Comparison of ENCODE assay signal across 14 mouse cellular contexts in the genomic region with DNA sequence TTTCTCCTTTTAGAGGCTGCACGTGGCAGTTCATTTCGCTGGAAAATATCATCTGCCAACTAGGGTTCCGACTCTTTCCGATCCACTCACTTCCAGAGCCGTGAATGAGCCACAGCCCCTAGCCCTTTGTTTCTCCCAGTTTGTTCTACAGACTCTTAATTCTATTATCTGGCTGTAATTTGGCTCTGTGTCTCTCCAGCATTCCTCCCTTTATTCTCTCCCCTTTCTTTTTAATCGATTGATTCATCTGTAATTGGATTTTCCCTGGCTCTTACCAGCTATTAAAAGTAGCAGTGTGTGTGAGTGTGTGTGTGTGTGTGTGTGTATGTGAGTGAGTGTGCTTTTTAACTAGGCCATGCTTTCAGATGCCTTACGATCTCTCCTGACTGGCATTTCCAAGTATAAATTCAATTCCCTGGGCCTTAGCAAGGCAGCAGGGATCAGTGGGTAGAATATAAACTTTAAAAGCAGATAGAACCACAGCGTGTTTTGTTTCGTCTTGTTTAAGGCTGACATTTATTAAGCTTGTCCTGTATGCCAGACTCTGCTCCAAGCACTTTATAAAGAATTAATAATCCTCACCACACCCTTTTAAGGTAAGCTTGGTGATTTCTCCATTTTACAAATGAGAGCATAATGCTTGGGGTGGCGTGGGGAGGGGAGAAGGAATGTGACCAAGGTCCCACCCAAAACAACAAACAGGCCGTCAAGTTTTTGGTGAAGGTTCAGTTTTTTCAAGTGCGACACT.
DNase-seq lines count a peak whose midpoint lies in the region; ATAC-seq and TF ChIP-seq lines count a peak whose summit lies in the region.
"Had no signal": no experiment of that assay in that cellular context is flagged by ENCODE, and none has a peak within 500 bp of the region (broad histone marks: within the 10 kb centered on the region; RNA-seq: fewer than 3 reads in every experiment).

No protein-coding gene starts in this region.

- 22% methylated on average over 12 of the region's 12 CpGs for WGBS in forebrain, embryonic 11.5 days
- WGBS in forebrain, embryonic 10.5 days, result 30% methylated on average over 12 of the region's 12 CpGs
- 58% methylated on average over 12 of the region's 12 CpGs for WGBS in hindbrain, embryonic 12.5 days
- 60% methylated on average over 12 of the region's 12 CpGs for WGBS in hindbrain, embryonic 10.5 days
- WGBS in midbrain, embryonic 12.5 days, result 21% methylated on average over 12 of the region's 12 CpGs
- WGBS in stomach, postnatal 0 days, result 57% methylated on average over 12 of the region's 12 CpGs

- DNase-seq in forebrain, embryonic 11.5 days (ENCODE audit: low spot score), result no peak
- DNase-seq in forebrain, embryonic 10.5 days (ENCODE audit: extremely low spot score, low spot score), result no peak
- DNase-seq in hindbrain, embryonic 10.5 days (ENCODE audit: low spot score), result no peak
- DNase-seq in stomach, postnatal 0 days (ENCODE audit: low spot score), result no peak
- DNase-seq in kidney, postnatal 10 days, result no peak
- no peak for DNase-seq in spleen, postnatal 36 days (ENCODE audit: low spot score in 2 of 2)
- DNase-seq: cerebellum, adult 2 months; kidney, adult 9 months; liver, postnatal 0 days; right cerebral cortex, postnatal 25 days had no signal

- no peak overlapping the region for H3K4me3 ChIP-seq in forebrain, embryonic 11.5 days (ENCODE audit: low read depth, low read length)
- H3K4me3 ChIP-seq in forebrain, embryonic 10.5 days, result no peak overlapping the region
- H3K4me3 ChIP-seq in hindbrain, embryonic 12.5 days, result no peak overlapping the region
- H3K4me3 ChIP-seq in hindbrain, embryonic 10.5 days, result no peak overlapping the region
- H3K4me3 ChIP-seq in midbrain, embryonic 12.5 days, result no peak overlapping the region
- no peak overlapping the region for H3K4me3 ChIP-seq in stomach, postnatal 0 days (ENCODE audit: low read depth, low read length)
- H3K4me3 ChIP-seq: limb, embryonic 12.5 days; neural tube, embryonic 12.5 days had no signal

- no peak for TF ChIP-seq EP300 in stomach, postnatal 0 days (optimal IDR thresholded peaks at IDR 0.05)

- peaks cover 24% of the 10 kb centered on the region for H3K27me3 ChIP-seq in forebrain, embryonic 11.5 days (ENCODE audit: control insufficient read depth, insufficient read depth, low read length)
- H3K27me3 ChIP-seq in forebrain, embryonic 10.5 days (ENCODE audit: poor library complexity, severe bottlenecking), result peaks cover 91% of the 10 kb centered on the region
- H3K27me3 ChIP-seq in hindbrain, embryonic 12.5 days, result no peaks in the 10 kb centered on the region
- no peaks in the 10 kb centered on the region; the same call in 1 of the 2 replicates for H3K27me3 ChIP-seq in hindbrain, embryonic 10.5 days (ENCODE audit: insufficient read depth, poor library complexity, severe bottlenecking)
- no peaks in the 10 kb centered on the region for H3K27me3 ChIP-seq in midbrain, embryonic 12.5 days
- H3K27me3 ChIP-seq in stomach, postnatal 0 days (ENCODE audit: control insufficient read depth, insufficient read depth, low read length), result no peaks in the 10 kb centered on the region
- H3K27me3 ChIP-seq: limb, embryonic 12.5 days; neural tube, embryonic 12.5 days had no signal

- no peaks in the 10 kb centered on the region for H3K9me3 ChIP-seq in forebrain, embryonic 11.5 days (ENCODE audit: control insufficient read depth, low read length)
- H3K9me3 ChIP-seq in forebrain, embryonic 10.5 days, result no peaks in the 10 kb centered on the region
- H3K9me3 ChIP-seq in hindbrain, embryonic 12.5 days (replicated peaks), result no peaks in the 10 kb centered on the region
- H3K9me3 ChIP-seq in hindbrain, embryonic 10.5 days, result no peaks in the 10 kb centered on the region
- H3K9me3 ChIP-seq in midbrain, embryonic 12.5 days, result no peaks in the 10 kb centered on the region
- H3K9me3 ChIP-seq in stomach, postnatal 0 days (ENCODE audit: control insufficient read depth, low read length), result no peaks in the 10 kb centered on the region
- H3K9me3 ChIP-seq: limb, embryonic 12.5 days; neural tube, embryonic 12.5 days had no signal

- no peak overlapping the region for H3K4me2 ChIP-seq in forebrain, embryonic 11.5 days (ENCODE audit: low read depth, low read length, severe bottlenecking)
- no peak overlapping the region for H3K4me2 ChIP-seq in hindbrain, embryonic 12.5 days (replicated peaks)
- H3K4me2 ChIP-seq in midbrain, embryonic 12.5 days (replicated peaks), result no peak overlapping the region
- H3K4me2 ChIP-seq in stomach, postnatal 0 days (replicated peaks; ENCODE audit: low read depth), result no peak overlapping the region
- H3K4me2 ChIP-seq: limb, embryonic 12.5 days; neural tube, embryonic 12.5 days had no signal

- TF ChIP-seq CTCF in stomach, postnatal 0 days (IDR thresholded peaks at IDR 0.05; ENCODE audit: low read depth), result no peak

- H3K36me3 ChIP-seq in forebrain, embryonic 11.5 days (ENCODE audit: control insufficient read depth, insufficient read depth, low read length), result no peaks in the 10 kb centered on the region
- no peaks in the 10 kb centered on the region for H3K36me3 ChIP-seq in forebrain, embryonic 10.5 days (replicated peaks)
- H3K36me3 ChIP-seq in hindbrain, embryonic 12.5 days, result no peaks in the 10 kb centered on the region
- H3K36me3 ChIP-seq in hindbrain, embryonic 10.5 days, result no peaks in the 10 kb centered on the region
- H3K36me3 ChIP-seq in midbrain, embryonic 12.5 days, result no peaks in the 10 kb centered on the region
- no peaks in the 10 kb centered on the region for H3K36me3 ChIP-seq in stomach, postnatal 0 days (ENCODE audit: control insufficient read depth, insufficient read depth, low read length)
- H3K36me3 ChIP-seq: limb, embryonic 12.5 days; neural tube, embryonic 12.5 days had no signal

- no peak overlapping the region for H3K27ac ChIP-seq in forebrain, embryonic 11.5 days (ENCODE audit: low read depth, low read length)
- H3K27ac ChIP-seq in forebrain, embryonic 10.5 days, result no peak overlapping the region
- H3K27ac ChIP-seq in hindbrain, embryonic 12.5 days, result no peak overlapping the region; the same call in 1 of the 2 replicates
- no peak overlapping the region for H3K27ac ChIP-seq in hindbrain, embryonic 10.5 days
- peak overlapping the region; percentile 80 for H3K27ac ChIP-seq in midbrain, embryonic 12.5 days (replicated peaks)
- peak overlapping the region; percentile 73 for H3K27ac ChIP-seq in stomach, postnatal 0 days (replicated peaks)
- H3K27ac ChIP-seq: limb, embryonic 12.5 days; neural tube, embryonic 12.5 days had no signal

- peaks cover 14% of the 10 kb centered on the region; the same call in 1 of the 2 replicates for H3K4me1 ChIP-seq in forebrain, embryonic 11.5 days (replicated peaks; ENCODE audit: control insufficient read depth, insufficient read depth, low read length)
- H3K4me1 ChIP-seq in forebrain, embryonic 10.5 days, result peaks cover 25% of the 10 kb centered on the region
- H3K4me1 ChIP-seq in hindbrain, embryonic 12.5 days, result peaks cover 10% of the 10 kb centered on the region; the same call in 1 of the 2 replicates
- H3K4me1 ChIP-seq in hindbrain, embryonic 10.5 days (replicated peaks), result peaks cover 5% of the 10 kb centered on the region; the same call in 1 of the 2 replicates
- peaks cover 26% of the 10 kb centered on the region for H3K4me1 ChIP-seq in midbrain, embryonic 12.5 days
- no peaks in the 10 kb centered on the region for H3K4me1 ChIP-seq in stomach, postnatal 0 days (replicated peaks; ENCODE audit: control insufficient read depth, insufficient read depth)
- H3K4me1 ChIP-seq: neural tube, embryonic 12.5 days had no signal

- no peak overlapping the region for H3K9ac ChIP-seq in forebrain, embryonic 11.5 days (ENCODE audit: low read length)
- H3K9ac ChIP-seq in hindbrain, embryonic 12.5 days, result no peak overlapping the region
- H3K9ac ChIP-seq in midbrain, embryonic 12.5 days (replicated peaks), result no peak overlapping the region
- H3K9ac ChIP-seq in stomach, postnatal 0 days (ENCODE audit: low read length), result no peak overlapping the region
- H3K9ac ChIP-seq: limb, embryonic 12.5 days; liver, postnatal 0 days; neural tube, embryonic 12.5 days had no signal

- ATAC-seq in forebrain, embryonic 11.5 days (replicated peaks; ENCODE audit: low FRiP score), result peak; percentile 54
- peak; percentile 55; the same call in 1 of the 2 replicates for ATAC-seq in hindbrain, embryonic 12.5 days (ENCODE audit: low FRiP score)
- ATAC-seq in midbrain, embryonic 12.5 days (ENCODE audit: low FRiP score, low read depth), result peak; percentile 76
- no peak for ATAC-seq in stomach, postnatal 0 days (ENCODE audit: low FRiP score, low TSS enrichment)
- ATAC-seq: liver, postnatal 0 days had no signal

Comparison
In these comparisons a context has a peak if more than half of its experiments do, and no peak if none do; other contexts are left out.
1. H3K27ac ChIP-seq: peak in midbrain, embryonic 12.5 days (single experiment) and stomach, postnatal 0 days (single experiment); none in forebrain, embryonic 11.5 days (single experiment), forebrain, embryonic 10.5 days (single experiment), hindbrain, embryonic 12.5 days (single experiment) and hindbrain, embryonic 10.5 days (single experiment).